Mouse (Mus musculus) ovary, adult 18-20 months (tissue): Measurements from ENCODE around the gene Chchd3.

Experiments used
- DNase-seq: peaks from one replicate; pipeline ENCODE4 v3.0.0; 2022; ENCODE audit warnings: low spot score, mixed read lengths

The Chchd3 gene

DNA sequence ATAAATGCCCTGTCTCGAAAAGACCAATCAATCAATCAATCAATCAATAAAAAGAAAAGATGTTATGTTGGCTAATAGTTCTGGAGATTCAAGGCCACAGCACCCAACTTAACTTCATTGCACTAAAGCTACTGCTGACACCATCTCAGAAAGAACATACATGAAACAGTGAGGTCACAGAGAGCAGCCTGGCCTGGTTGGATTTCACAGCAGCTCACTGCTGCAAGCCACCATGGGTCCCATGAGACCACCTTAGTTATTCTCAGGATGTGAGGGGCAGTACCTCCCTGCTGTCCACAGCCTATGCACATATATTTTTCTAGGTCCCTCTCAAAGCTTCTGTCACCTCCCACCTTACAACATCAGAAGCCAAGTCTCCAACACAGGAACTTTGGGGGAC lies 57.1 kb downstream of the Chchd3 start:
- no peak for DNase-seq

DNA sequence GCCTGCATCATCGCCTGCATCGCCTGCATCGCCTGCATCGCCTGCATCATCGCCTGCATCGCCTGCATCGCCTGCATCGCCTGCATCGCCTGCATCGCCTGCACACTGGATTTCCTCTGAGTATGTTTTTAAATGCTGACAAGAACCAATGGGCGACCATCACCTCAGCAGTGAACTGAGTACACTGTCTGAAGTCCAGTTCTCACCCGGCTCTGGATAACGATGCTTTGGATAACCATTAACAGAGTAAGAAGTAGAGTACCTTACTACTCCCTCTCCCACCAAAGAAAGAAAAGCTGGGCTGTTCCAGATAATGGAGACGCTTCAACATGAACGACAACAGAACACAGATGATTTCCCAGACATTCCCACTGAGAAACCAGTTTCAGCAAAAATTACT lies 58.8 kb downstream of the Chchd3 start:
- DNase-seq: no peak

DNA sequence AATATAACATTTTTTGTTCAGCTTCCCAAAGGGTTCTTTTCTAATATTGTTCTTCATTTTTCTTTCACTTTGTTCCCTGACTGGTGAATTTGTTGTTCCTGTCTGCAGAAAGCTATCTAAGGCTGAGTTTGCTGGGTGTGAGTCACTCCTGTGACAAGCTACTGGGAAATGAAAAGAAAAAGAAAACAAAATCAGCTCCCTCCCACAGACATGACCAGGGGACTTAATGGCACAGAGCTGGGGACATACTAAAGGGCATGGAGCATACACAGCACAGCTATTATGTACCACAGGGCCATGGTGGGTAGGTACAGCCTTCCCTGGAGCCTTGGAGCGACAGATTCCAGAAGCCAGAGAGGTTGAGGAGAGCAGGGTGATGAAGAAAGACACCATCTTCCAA lies 63.5 kb downstream of the Chchd3 start:
- DNase-seq: no peak

DNA sequence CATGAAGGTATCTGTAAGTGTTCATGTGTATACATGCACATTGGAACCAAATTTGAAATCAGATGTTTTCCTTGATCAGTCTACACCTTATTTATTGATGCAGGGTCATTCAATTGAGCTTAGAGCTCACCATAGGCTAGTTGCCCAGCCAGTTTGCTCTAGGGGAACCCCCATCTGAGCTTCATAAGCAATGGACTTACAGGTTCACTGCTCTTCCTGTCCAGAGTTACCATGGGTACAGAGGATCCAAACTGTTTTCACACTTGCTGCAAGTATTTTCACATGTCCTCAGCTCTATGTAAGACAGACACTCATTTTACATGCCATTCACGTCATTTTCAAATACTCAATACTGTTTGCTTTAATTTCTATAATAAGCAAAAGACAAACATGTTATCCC lies 66.2 kb downstream of the Chchd3 start:
- no peak for DNase-seq

DNA sequence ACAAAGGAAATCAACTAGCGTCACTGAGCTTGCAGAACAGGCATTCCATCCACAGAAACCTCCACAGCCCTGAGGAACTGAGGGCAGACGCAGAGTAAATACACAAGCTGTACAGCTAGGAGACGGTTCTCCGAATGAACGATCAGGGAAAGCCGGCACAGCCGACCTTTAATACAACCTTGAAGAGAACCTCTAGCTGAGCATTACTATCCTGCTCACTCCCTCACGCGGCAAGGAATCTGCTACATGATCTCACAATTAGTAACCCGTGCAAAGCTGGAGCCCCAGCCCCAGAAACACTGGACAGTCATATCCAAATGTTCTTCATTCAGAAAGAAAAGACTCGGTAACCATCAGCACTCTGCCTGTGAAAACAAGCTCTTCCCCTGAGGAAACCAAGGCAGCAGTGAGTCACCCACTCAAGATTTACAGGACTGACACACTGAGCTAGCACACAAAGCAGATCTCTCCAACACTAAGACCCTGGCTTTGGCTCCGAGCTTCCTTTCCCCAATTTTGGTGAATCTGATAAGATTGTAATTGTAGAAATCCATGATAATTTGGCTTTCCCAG lies 69.9 kb downstream of the Chchd3 start:
- DNase-seq: no peak

DNA sequence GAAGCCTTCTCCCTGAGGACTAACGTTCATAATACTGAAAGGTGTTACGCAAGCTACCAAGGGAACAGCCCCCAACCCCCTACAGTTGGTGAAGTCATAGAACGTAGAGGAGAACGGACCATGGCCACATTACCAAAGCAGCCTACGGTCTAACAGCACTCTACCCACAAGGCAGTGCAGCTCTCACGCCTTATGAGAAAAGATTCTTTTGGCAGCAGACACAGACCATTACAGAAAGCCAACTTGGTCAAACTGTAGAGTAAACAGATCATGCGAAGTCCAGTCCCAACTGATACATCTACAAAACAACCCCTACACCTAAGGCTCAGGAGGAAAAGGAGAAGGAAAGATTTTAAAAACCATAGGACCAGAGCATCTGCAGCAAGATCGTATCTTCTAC lies 71.5 kb downstream of the Chchd3 start:
- DNase-seq: no peak

DNA sequence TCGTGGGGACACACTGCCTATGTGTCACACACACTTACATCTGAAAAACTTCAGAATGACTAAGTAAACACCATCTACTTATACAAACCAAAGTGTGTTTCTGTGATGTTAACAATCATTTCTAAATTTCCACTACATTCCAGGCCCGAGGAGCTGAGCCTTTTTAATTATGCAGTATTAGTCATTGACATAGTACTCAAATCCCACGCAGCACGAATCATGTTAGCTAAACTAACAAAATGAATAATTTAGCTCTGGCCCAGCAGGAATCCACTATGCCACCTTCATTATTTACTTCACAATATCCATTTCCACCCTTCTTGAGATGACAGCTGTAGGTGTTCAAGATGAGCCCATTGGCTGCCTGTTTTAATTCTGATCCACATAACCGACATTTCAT lies 76.2 kb downstream of the Chchd3 start:
- no peak for DNase-seq

DNA sequence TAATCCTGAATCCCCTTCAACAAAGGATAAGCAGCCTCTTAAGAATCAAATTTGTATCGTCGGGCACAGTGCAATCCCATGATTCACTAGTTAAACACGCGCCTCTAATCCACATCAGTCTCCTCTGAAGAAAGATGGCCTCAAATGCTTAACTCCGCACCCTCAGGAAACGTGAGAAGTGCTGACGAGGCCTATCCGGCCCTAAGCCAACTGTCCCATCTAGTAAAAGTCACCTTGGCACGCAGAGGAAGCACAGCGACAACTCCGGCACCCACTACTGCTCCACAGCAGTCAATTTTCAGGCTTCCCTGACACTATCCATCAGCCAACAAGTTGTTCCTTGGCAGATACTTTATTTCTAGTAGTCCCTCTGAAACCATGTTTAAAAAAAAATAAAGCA lies 78.8 kb downstream of the Chchd3 start:
- DNase-seq: no peak

DNA sequence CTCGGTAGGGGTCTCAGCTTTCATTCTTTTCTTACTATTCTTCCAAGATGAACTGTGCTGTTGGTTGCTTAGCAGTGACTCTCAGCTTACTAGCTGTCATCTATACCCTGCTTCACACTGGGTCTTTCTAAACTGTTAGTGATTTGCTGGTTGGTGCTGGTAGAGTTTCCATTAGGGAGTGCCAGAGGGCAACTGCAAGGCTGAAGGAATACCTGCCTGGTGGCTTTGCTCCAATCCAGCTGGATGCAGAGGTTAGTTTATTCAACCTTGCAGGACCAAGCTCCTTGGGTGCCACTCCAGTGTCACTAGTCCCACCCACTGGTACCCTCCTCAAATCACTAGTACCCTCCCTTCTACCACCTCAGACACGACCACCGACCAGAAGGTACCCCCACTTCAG lies 81.2 kb downstream of the Chchd3 start:
- no peak for DNase-seq

DNA sequence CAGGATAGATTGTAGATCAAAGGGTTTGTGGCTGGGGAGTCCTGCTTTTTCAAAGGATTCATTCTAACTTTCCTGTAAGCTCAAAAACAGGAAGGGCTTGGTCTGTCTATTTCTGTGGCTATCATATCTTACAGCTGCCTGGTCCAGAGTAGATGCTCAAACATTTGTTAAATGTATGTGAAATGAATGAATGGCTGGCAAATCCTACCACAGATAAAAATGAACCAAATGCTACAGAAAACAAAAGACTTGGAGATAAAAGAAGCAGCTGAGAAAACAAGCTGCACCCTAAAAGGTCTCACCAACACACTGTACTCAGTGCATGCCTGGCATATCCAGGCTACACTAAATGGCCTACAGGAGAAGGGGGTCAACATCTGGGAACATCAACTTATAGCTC lies 88.1 kb downstream of the Chchd3 start:
- no peak for DNase-seq

DNA sequence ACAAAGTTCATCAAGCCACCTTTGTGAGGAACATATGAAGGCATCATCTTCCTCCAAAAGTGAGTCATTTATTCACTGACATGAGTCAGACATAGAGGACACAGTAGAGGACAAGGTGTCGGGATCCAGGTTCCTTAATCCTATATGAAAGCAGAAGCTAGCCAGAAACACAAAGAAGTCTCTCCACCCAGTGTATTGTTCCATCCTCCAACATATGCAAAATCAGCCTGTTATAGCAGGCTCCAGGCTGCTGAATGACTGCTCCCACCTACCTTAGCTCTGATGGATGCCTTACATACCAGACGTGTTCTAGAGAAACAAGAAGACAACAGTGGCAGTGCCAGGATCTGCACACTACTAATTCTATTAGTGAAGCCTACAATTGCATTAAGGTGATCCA lies 91.1 kb downstream of the Chchd3 start:
- DNase-seq: no peak

DNA sequence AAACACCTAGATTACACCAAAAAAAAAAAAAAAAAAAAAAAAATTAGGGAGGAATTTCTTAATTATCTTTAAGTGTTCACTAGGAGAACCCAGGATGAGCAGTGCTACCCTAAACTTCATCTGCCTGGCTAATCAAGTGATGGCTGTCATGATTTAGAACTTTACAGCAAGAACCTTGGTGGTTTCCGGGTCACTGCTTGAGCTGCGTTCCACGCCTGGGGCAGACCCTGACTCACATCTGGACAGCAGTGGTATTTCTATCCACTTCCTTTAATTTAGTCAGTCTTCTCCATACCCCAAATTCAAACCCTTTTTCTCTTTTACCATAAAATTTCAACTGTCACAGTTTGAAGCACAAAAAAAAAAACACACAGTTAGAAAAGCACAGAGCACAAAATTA lies 98.0 kb downstream of the Chchd3 start:
- no peak for DNase-seq

DNA sequence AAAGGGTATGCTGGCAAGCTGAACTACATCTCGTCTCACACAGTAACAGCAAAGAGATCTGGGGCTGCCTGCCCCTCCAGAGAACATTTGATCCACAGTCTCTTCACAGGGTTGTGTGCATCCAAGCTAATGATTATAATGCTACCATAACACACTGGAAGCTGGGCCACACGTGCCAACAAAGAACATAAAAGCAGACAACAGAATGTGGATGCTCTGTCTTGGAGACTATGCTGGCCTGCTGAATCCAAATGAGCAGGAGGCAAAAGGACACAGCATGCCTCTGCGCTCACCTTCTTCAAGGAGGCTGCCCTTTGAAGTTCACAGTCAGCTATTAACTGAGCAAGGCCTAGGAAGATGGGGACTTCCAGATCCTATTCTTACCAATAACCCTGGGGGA lies 98.6 kb downstream of the Chchd3 start:
- no peak for DNase-seq

DNA sequence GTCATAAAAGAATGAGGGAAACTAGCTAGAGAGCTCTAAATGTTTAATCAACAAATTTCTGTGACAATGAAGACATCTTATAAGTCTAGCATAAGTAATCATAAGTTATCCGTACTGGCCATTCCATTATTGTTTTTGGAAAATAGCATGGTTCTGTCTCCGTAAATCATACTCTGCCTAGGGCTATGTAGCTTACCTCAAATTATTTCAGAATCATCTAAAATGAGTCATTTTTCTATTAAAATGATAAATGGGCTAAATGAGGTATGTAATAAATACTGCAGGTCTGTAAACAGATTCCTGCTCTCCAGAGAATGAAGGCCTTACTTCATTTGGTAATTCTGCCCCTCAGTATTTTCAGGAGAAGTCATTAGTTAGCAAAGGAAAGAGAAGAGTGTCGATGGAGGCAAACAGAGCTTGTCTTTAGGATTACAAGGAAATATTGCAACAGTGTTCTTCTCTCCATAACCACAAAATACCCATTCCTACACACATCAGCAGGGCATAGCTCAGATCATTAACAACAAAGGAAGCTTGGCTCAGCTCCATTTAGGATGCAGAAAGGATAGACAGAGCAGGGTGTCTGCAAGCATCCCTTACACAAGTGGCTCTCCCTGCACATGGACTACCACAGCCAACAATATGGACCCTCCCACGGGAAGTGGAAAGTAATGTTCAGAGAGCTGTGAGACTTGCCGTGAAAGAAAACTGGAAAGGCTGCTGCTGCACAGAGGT lies 100.1 kb downstream of the Chchd3 start:
- no peak for DNase-seq

DNA sequence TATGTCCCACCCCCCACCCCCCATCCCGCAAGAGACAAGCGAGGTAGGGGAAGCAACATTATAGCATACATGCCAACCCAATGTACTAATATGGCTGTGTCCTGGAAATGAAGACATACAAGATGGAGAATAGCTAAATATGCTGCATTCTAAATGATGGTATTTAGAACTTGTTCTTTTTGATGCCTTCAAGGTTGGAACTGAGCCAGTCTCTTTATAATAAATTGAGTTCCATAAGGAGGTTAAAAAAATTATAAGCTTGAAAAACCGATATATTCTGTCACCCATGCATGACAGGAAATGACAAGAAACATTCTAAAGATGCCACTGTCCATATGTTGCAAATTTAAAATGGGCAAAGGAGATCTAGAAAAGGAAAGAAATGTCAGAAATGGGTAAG lies 104.6 kb downstream of the Chchd3 start:
- no peak for DNase-seq

DNA sequence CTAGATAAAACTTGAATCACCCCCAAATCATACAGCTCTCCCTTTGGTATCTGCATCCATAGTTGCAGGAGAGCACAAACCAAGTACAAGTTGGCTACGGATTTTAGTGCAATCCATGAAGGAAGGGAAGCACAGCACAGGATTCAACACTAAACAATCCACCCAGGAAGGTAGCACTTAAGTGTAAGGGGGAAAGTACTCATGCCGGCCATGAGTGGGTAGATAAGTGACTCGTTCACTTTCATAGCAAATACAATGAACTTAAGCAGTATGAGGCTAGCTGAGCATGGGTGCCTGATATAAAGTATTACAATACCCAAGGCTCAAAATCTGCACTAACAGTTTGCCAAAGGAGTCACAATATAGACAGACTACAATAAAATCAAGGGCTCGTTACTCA lies 109.1 kb downstream of the Chchd3 start:
- DNase-seq: no peak

DNA sequence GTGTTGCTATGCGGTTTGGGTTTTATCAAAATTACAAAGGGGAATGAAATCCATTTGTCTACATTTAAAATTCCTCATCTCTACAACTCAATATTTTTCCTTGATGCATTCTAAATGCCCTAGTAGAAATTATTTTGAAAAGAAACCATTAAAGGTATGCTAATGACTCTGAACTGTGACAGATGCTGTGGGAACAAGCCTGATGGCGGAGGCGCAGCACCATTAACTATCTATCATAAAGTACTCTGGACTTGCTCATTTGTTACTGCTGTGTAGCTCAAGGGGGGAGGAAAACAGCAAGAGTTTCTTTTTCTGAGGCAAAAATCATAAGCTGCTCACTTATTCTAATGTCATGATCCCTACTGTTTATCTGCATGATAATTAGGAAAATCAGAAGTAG lies 110.4 kb downstream of the Chchd3 start:
- DNase-seq: no peak

DNA sequence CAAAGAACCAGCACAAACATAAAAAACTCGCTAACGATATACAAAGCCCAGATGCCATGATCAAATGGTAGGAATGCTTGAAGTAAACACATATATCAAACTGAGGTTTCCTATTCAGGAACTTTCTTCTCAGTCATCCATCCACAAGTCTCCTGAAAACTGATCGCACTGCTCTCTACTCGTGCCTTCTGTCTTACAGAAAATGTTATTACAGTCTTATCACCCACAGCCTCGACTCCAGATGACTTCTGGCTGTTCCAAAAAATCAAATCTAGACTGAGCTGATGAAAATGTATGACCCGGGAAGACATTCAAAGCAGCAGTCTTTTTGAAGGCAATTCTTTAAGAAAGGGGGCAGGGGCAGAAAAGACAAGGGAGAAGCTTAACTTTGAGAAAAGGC lies 112.8 kb downstream of the Chchd3 start:
- no peak for DNase-seq

DNA sequence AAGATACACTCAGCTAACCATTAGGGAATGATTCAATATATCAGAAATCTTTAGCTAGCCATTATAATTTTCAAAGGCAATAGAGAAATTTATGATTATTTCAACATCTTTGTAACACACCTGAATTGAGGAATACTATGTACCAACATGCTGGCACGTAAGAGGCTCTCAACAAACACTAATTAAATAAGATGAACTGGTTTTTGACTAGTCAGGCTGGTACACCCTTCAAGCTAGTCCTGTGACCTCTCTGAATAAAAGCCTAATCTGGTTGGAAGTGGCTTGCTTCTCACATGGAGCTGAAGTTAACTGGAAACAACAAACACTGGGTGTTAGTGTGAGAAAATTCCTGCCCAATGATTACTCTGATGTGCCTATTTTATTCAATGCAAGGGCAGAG lies 115.1 kb downstream of the Chchd3 start:
- DNase-seq: no peak

DNA sequence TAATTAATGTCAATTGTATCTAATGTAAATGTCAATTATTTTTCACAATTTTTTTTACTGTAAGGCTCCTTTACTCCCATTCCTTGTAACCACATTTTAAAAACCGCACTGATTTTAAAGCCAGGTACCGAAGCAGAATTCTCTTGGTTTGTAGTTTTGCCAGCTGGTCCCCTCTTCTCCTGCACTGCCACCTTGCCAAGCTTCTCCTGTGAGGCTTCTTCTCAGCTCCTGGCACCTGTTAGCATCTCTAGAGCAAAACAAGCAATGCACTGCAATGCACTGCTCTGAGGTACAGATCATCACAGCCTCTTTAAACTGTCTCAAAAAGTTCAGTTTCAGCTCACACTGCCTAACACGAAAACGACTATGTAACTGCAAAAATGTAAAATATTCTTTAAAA lies 116.4 kb downstream of the Chchd3 start:
- no peak for DNase-seq

DNA sequence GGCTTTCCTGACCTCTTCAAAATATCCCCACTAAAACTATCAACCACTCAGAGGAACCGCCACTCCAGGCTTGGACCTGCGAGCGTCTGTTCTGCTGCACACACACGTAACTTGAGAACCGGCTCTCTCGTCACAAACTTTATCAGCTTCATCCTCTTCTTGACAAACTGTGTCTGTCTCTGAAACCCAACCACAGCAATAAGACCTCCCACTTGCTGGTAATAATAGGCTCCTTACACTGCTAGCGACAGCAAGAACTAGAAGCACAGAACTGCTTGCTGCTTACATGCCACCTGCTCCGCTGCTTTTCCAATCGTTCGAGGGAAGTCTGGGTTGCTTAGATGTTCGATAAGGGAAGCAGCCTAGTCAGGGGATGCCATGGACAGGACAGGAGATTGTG lies 119.8 kb downstream of the Chchd3 start:
- no peak for DNase-seq

DNA sequence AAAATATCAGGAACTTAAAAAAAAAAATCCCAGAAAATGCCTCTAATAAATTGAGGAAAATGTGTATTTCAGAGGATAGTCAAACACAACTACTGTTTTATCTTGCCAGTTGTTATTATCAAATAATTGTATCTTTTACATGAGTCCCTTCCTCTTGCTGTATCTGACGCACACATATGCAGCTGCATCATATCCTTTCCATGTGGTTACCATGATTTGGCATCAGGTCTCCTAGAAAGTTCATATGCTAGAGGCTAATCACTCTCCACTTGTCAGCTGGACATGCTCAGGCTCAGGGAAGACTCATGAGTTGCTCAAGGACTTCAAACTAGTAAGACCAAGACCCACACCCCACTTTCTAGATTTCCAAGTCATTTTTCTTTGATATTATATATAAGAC lies 122.4 kb downstream of the Chchd3 start:
- DNase-seq: no peak

DNA sequence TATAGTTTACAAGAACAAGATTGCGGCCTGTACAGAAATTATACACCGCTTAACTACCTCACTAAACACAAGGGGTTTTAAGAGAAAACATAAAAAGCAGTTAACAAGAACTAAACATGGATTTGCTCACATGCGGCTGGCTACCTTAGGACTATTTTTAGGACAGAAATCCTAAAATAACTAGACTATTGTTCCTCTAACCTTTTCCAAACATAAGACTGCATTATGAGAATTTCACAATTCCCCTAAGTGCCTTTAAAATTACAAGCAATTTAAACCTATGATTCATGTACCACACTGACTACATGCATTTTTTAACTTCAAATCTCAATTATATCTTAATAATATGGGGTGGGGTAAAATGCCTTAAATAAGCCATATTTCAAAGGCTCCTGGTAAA lies 123.3 kb downstream of the Chchd3 start:
- no peak for DNase-seq

DNA sequence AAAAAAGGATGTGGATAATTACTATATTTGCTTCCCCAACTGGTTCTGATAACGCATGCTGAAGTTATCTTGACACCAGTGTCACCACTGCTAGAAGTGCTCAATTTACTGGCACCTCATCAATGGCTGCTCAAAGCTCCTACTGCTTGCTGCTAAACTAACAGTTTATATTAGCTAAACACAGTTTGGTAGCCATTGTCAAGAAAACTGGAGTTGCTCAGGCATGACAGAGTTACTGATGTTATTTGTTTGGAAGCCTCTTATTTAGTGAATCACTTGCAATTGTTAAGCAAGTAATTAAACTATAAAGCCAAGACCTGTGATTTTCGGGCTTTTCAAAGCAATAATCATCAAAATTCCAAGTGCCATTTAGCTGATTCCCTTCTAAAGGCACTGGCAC lies 123.7 kb downstream of the Chchd3 start:
- DNase-seq: no peak
